Mouse (Mus musculus) thymus, postnatal 10 days (tissue): ENCODE measurements around the gene Lmf1.
A peak's percentile ranks its signal among the peaks of the same experiment; 100 is the strongest.

Experiments used
- DNase-seq, 2 experiments: peaks; one replicate each; pipeline ENCODE4 v3.0.0; 2021; ENCODE audit warnings: low spot score in 2 of 2

The Lmf1 gene

DNA sequence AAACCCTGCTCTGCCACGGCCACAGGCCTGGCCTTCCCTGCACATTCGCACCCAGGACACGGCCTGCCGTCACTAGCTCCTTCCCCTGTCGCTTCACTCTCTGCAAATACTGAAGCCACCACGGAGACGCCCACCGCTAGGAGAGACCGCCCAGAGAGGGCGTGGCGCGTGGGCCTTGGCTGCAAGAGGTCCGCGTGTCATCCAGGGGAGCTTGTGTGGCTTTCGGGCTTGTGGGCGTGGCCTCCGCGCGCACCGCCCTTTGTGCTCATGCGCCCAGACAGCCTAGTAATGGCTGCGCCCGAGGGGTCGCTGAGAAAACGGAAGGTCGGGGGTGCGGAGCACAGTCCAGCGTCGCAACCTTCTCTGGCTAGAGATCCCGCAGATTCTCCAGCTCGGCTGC lies at the start of gene Lmf1:
Gene Lmf1, plus strand, starts transcription at position 166 of the 400 bp plus-strand sequence.
- DNase-seq = peak; percentile 96 to 97

DNA sequence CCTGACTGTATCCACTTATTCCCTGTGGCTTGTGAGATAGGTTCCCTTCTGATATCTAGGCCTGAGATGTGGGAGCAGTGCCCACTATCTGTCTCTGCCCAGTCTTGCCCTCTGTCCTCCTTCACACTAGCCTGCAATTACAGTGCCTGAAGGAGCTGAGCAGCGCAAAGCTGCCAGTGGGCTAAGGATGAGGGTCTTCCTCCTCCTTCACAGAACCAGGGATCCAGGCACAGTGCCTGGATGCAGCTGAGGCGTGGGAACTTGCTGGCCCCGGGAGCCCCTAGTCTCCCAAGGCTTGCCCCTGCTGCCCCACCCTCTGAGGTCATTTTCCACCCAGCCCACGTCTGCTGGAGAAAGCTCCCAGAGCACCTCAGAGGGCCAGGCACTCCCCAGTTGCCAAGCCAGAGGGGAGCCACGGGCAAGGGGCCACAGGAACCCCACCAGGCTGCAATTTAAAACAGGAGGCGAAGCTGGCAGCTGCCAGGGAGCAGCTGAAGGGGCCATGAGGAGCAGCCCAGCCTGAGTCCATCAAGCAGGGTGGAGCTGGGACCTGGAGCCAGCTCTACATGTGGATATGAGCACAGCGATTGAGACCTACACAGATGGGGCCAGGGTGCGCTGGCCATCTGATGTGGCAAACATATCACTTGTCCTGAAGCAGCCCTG lies 48.4 kb upstream of the Lmf1 start:
- no peak for DNase-seq

DNA sequence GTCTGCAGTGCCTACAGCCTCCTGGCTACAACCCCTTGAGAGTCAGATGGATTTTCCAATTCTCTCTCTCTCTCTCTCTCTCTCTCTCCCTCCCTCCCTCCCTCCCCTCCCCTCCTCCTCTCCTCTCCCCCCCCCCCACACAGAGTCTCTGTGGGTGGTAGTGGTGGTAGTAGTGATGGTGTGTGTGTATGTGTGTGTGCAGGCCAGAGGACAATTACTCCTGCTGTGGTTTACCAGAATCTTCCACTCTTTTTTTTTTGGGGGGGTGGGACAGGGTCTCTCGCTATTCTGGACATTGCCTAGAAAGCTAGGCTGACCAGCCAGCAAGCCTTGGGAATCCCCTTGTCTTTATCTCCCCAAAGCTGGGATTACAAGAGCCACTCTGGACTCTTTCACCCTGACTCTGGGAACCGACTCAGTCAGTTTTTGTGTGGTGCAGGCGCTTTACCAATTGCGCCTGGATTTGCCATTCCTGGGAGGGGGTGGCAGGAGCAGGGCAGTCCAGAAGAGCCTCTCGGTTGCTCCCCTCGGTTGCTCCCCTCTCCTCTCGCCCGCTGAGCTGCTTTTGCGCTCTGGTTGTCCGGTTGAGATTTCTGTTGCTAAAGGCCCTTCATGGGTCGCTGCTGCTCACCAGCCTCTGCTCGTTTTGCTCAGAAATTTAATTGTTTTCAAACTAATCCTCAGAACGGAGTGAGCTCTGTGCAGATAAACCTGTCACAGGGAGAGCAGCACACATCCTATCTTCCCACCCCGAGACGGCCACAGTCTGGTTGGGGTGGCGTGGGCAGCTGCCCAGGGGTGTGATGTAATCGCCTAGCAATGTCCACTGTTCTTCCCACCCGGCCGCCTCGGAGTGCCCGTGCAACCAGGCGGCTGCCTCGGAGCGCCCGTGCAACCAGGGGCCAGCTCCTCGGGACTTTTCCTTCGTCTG lies 39.7 kb upstream of the Lmf1 start:
- no peak for DNase-seq

DNA sequence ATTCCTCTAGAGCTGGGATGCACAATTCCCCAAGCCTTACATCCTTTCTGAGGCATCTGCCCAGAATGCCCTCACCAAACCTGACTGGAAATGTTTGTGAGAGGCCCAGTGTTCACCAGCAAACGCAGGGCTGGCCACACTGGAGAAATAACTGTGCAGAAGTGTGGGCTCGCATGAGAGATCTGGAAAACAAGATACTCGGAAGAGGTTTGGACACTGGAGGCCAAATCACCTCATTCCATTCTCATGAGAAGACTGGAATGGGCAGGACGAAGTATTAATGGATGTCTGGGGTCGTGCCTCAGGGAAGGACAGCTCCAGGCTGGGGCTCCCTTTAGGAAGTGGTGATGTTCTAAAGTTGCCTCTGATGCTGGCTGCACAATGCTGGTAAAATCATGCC lies 38.2 kb upstream of the Lmf1 start:
- DNase-seq = no peak

DNA sequence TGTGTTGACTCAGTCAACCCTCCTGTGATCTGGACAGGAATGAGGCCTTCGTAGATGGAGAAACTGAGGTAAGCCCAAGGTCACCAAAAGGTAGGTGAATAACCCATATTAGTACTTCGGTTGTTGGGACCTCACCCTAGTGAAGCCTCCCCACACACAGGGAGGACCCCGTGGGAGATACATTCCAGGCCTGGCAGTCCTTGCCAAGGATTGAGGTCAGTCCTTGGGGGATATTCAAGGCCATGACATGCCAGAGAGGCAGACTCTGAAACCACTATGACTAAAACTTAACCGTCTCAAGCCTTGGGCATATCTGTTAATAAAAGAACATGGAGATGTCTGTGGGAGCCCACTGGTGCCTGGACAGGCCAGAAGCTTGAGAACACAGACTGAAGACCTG lies 37.1 kb upstream of the Lmf1 start:
- no peak for DNase-seq

DNA sequence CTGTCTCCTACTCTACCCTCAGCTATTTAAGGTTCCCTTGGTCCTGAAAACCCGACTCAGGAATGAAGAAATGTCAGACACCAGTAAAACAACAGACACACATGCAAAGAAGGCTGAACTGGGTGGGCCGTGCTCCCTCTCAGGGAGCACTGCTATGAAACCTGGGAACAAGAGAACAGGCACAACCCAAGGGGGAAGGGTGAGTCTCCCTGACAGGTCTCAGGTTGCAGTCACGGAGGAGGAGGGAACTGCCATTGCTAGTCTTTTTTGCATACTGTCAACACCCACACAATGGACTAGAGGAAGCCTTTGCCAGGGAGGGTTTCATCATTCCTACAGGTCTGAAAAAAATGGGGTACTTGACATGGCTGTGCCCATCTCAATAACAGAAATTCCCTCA lies 31.9 kb upstream of the Lmf1 start:
- DNase-seq = no peak

DNA sequence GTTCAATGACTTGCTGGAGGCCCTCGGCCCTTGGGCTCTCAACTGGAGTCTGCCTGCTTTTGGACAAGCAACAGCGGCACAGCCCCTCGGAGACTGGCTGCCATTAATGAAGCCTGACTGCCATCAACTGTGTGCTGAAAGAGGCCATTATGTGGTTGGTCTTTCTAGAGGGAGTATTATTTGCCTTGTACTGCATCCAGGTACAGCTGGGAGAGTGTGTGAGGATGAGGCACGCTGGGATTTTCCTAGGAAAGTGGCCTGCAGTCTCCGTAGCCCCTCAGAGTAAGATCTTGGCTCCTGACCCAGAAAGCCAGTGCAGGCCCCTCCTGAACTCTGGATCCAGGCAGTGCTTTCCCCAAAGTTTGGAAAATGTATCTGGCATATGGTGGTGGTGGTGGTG lies 28.9 kb upstream of the Lmf1 start:
- DNase-seq = no peak

DNA sequence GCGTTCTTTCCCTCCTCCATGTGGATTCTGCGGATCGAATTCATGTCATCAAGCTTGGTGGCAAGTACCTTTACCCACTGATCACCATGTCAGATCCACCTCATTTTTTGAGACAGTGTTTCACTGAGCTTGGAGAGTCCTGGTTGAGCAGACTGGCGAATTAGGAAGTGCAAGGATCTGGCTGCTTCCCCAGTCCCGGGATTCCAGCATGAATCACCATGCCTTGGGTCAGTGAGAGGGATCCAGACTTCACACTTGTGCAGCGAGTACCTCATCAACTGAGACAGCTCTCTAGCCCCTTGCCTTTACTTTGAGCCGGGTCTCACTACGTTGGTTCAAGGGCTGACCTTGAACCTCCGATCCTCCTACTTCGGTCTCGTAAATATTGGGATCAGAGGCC lies 27.6 kb upstream of the Lmf1 start:
- DNase-seq = no peak

DNA sequence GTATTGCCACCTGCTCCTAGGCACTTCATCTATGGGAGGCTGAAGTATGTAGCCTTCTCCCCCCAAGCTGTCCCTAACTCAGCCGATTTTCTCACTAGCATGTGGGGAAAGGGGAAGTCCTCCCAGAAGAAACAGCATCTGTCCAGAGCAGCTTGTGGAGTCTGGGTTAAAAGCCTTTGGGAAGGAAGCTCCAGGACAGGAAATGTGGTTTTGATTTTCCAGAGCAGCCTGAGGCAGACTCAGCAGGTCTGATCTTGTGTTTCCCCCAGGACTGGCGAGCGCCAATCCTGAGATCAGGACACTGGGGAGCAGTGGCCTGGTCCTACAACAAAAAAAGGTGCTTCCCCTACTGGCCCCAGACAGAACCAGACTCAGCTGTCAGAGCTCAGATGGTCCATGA lies 23.7 kb upstream of the Lmf1 start:
- DNase-seq = no peak

DNA sequence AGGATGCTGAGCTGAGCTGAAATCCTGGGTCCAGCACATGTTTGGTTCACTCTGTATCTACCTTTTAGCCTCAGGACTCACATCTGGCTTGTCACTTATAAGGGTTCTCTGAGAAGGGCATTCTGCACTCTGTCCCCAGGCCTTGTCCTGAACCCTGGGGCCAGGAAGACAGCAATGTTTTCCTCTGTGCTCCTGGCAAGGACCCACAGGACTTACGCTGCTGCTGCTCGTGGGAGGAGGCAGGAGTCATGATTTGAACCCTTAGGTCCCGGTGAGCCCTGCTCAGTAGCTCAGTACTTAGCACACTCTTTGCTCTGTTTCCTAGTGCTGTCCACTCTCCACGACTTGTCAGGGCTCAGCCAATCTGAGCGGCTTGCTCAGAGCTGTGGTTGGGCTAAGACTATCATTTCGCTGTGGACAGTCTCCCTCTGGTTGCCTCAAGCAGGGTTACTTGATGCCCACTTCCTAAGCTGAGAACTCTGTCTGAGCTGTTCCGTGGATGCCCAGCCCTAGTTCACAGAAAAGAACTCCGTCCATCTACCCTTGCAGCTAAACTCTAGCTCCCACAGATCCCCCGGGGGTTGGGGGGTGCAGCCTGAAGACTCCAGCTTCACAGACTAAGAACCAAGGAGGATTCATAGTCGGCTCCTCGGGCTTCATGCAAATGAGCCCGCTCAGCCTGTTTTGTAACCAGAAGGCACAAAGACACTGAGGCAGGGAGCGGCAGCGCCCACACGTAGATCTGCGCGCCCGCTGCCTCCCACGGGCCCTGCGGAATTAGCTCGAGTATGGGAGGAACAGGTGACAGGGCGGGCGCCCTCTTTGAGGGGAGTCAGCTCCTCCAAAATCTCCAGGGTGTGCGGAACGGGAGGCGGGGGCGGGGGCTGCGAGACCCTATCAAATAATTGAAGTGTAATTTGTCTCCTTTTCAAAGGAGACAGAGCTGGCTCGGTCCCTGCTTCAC lies 22.9 kb upstream of the Lmf1 start:
- no peak for DNase-seq

DNA sequence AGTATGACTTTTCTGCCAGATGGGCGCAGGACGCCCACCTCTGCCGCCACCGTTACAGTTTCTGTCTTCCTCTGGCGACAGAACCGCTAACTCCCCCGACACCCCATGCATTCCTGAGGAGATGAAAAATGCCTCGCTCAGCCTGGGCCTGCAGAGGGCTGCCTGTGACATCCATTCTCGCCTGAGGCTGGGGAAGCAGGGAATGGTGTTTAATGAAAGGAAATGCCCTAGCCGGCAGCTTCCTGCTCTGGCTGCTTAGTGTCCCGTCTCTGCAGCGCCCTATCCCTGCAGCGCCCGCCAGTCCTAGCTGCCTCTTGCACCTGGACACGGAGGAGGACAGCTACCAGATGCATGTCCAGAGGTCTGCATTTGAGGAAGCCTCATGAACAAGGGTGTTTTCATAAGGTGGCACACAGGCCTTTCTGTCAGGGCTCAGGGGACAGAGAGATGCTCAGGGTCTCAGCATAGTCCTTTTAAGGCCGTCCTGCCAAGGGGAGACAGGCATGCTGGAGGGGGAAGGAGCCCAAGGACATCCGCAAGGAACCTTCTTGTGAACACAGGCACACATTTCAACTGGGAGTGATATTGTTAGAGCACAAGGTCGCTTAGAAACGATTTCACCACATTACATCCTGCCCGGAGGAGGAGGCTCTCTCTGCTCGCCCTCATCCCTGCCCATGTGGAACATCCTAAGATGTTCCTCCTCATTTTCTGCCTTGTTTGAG lies 22.1 kb upstream of the Lmf1 start:
- no peak for DNase-seq

DNA sequence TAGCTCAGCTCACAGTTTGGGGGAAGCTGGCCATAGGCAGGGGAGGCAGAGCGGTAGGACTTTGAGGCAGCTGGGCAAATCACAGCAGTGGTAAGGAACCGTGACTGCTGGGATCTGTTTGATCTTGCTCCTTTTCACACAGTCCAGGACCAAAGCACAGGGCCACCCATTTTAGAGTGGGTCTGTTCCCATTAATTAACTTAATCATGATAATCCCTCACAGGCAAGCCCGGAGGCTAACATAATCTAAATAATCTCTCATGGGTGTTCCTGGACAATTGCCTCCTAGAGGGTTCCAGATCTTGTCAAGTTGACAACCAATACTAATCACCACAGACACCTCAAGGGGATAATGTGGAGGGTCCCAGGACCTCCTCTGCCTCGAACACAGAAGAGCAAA lies 19.3 kb upstream of the Lmf1 start:
- no peak for DNase-seq

DNA sequence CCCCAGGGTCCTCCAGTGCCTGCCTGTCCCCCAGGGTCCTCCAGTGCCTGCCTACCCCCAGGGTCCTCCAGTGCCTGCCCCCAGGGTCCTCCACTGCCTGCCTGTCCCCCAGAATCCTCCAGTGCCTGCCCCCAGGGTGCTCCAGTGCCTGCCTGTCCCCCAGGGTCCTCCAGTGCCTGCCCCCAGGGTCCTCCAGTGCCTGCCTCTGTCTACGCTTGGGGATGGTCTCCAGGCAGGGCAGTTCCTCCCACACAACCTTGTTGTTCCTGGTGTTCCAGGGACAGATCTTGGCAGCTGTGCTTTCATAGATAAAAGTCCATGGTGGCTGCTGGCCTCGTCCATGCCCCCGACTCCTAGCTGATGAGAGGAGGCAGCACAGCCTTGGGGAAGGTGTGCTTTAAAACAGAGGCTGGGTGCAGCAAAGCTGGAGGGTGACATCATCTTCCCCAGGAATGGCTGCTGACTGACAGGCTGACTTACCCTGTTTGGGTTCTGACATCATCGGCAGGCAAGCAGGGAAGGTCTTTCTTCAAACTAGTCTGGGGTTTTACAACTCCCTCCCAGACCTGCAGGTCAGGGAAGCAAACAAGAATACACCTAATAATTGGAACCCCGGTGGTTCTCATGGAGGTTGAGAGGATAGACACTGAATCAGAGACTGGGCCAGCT lies 18.2 kb upstream of the Lmf1 start:
- DNase-seq = no peak

DNA sequence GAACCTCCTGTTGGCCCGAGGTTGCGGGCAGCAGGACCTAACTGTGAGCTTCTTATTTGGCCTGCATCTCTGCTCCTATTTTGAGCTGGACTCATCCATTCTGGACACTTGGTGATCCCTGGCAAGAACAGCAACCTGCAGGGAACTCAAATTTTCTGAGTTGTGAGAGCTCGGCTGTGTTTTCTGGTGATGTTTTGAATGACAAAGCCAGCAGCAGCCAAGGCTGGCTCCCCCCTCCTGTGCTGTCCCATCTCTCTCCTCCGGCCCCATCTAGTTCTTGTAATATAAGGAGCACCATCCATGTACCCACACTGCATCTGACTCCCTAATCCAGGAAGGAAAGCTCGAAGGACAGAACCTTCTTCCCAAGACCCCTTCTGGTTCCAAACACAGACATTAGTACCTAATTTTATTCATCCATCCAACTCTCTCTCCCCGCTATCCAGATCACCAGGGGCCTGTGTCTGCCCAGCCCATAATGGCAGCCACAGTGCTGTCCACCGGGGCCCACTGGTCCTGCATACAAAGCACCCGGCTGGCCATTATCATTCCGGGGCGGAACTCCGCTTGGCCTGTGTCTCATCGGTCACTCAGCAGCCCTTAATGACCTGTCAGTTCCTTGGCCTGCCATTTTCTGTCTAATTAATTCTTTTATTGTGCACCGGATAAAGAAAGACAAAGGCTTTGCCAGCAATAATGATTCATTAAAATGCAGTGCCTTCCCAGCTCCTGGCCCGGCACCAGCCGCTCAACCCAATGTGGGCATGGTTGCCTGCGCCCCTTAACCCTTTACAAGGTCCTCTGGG lies 17.5 kb upstream of the Lmf1 start:
- DNase-seq = no peak

DNA sequence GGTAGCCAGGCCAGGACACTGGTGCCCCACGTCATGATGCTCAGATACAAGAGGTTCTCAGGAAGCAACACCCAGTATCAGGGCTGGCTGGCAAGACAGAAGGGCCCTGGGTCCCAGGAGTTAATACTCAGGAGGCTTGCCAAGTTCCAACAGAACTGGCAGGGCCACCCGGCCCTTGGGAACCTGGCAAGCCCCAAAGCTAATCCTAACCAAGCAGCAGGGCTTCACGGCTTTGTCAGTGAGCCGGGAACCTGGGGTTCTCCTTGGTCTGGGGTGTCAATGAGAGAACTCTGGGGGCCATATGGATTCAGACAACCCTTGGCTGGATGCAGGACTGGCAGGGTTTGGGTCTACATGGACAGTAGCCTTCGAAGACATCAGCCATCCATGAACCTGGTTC lies 14.4 kb upstream of the Lmf1 start:
- no peak for DNase-seq

DNA sequence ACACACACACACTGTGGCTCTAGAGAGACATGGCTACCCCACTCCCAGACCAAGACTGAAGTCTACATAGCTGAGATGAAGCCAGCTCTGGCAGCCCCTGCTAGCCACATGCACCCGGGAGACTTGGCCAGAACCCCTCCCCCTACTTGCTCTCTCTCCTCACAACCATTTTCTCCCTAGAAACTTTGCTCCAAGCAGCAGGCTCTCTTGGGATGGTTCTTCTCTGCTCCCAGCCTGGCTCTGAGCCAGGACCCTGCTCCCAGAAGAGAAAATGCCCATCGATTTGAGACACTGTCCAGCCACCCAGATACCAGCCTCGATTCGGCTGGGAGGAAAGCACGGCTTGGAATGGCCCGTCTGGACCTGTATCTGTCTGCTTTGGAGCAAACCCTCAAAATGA lies 13.6 kb upstream of the Lmf1 start:
- no peak for DNase-seq

DNA sequence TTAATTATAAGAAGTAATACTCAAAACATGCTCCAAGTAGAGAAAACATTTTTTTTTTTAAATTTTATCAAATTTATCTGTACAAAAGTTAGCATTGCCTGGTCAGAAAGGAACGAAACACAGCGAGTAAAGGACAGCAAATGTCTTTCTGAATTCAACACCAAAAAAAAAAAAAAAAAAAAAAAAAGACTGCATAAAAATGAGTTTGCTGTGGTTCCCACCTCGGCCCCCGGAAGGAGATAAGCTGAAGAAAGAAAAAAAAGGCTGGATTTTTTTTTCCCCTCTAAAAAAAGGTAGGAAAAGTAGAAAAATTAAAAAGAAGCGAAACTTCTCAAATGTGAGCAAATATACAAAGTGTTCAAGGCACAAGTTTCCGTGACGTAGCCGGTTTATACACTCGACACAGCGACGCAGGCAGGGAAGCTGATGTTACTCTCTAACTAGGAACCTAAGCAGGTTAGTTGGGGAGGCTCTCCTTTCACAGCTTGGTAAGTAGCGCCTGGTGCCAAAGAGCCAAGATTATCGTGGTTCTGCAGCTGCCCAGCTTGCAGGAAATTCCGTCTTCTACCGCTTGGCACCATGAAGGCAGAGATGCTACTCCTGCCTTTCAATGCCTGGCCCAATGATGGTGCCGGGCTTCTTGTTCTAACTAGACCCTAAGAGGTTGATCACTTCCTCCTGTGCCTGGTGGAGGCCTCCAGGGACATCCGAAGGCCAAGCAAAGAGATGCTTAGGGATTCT lies 12.9 kb upstream of the Lmf1 start:
- DNase-seq = no peak

DNA sequence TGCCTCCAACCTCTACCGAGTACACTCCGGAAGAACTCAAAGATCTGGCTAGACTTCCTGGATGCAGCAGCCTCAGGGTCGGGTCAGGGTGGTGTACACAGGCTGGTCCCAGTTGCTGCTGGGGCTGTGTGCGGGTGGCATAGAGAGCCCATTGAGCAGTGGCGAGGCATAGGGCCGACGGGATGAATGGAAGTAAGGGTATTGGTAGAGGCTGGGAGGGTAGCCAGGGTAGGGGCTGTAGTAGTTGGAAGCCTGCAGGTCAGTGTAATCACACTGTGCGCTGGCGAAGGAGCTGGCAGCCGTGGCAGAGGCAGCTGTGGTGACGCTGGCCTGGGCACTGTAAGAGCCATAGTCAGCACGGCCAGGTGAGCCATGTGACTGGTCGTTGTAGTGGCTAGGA lies 11.6 kb upstream of the Lmf1 start:
- DNase-seq = no peak

DNA sequence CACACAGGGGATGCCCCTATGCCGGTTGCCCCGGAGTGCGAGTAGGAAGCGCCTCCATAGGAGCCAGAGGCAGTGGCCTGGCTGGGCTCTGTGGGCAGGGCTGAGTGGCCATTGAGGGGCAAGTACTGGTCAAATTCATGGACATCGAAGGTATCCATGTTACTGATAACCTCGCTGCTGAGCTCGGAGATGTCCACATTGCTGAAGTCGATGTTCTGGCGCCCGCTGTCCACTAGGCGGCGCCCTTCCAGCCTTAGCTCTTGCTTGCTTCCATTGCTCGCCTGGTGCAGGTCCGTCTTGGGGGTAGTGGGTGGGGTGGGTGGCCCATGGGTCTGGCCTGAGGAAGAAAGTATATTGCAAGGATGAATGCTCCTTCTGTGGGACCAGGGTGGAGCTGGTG lies 11.1 kb upstream of the Lmf1 start:
- DNase-seq = peak; percentile 14 to 72
